Mouse (Mus musculus) ES-E14 (cell line): ENCODE measurements around the gene Nat8f5.

ENCODE experiments used
- MAFK ChIP-seq: IDR thresholded peaks from 2 replicates; pipeline ENCODE4 v1.6.1; 2014; ENCODE audit warnings: mild to moderate bottlenecking, low read depth, low read length, inconsistent platforms; ENCODE audit not compliant: insufficient read depth
- ZC3H11A ChIP-seq: IDR thresholded peaks from 2 replicates; pipeline ENCODE4 v1.6.1; 2012; ENCODE audit warnings: low read depth, mild to moderate bottlenecking, inconsistent platforms, low read length, borderline replicate concordance

DNA sequence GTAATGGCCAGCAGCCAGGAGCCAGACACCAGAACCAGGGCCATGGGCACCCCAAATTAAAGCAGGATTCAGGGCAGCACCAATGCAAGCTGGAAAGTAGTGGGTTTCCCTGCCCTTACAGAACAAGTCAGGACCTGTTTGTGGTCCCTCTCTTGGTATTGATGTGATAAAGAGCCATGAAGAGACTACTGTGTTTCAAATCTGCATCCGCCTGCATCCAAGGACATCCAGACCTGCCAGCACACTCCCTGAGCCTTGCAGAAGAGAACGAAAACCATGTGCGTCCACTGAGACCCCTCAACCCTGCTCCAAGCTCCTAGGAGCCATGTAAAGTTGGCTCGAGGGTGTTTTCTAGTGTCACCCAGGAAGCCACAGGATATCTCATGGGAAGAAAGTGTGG is 27.4 kb upstream of the Nat8f5 start:
- no peak for TF ChIP-seq ZC3H11A
- no peak for TF ChIP-seq MAFK
